Mouse (Mus musculus): ENCODE results near the gene Lmln. TPM values are rescaled to one million over a fixed set of nuclear protein-coding genes. Genes with fewer than 3 reads are reported as not detected.

Lmln gene
- polyA plus RNA-seq (2012; rRNA removed) = 7.5 and 8.9 TPM in 2 replicates

DNA sequence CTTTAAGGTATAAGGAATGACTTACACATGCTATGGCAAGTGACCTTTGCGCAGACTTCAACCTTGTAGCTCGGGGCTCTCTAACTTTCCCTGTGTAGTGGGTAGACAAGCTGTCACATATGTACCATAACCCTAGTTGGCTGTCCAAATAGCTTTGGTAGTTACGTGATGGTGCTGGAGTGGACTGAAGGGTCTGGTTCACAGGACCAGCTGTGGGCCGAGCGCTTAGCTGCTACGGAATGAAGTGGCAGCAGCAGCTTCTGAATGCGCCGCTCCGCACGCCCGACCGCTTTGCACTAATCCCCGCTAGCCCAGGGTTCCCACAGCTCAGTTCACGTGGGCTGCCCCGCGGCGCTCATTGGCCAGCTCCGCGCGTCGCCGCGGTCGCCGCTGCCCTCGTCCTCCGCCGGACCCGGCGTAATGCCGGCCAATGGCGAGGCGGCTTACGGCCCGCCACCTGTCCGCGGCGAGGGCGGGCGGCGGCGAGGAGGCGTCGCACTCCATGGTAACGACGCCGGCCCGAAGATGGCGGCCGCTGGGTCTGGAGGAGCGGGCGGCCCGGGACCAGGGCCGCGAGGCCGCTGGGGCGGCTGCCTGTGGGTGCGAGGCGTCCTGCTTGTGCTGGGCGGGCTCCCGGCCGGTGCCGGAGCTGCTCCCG is at the start of gene Lmln:
TSS of gene Lmln (plus strand) at position 498 of the 658 bp plus-strand sequence.

DNA sequence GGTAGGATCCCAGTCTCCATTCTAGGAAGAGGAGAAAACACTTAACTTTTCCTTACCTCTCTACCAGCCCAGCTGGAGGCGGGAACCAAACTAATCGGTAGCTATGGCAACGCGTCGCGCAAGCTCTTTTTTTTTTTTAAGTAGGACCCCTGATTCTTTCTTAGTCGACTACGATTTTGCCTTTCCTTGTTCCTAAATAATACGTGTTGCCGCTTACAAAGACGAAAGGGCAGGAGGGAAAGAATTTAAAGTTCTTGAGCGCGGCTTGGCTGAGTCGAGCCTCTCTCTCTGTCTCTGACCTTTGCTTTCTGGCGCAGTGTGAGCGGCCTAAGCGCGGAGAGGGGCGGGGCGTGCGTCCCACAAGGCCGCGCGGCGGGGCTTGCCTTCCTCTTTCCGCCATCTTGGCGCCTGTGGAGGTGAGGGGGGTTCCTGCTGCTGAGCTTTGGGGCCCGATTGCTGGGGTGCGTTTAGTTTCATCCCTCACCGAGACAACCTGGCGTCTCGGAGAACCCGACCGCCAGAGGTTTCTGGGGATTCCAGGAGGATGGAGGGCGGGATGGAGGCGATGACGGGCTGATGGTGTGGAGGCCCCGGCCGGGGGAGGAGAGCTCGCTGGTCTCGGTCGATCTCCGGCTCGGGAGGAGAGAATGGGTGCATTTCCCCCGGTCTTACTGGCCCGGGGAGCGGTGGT is 6.1 kb upstream of the Lmln start, which contains the start of the genes Iqcg and Rpl35a:
TSS of gene Iqcg (minus strand) at position 124 of the 691 bp plus-strand sequence.
TSS of gene Rpl35a (plus strand) at position 359 of the 691 bp plus-strand sequence.

Other genes with a start within 250 kb of the Lmln start
- 51.2 and 58.7 TPM in 2 replicates for gene Fyttd1, start 185.0 kb upstream of the Lmln start, polyA plus RNA-seq (2012; rRNA removed)
- 47.5 and 47.7 TPM in 2 replicates for gene Rubcn, start 184.8 kb upstream of the Lmln start, polyA plus RNA-seq (2012; rRNA removed)
- 58.0 and 61.1 TPM in 2 replicates for gene Lrch3, start 148.4 kb upstream of the Lmln start, polyA plus RNA-seq (2012; rRNA removed)
- 1.8 and 2.8 TPM in 2 replicates for gene Iqcg, start 6.3 kb upstream of the Lmln start, polyA plus RNA-seq (2012; rRNA removed)
- gene Rpl35a, start 6.1 kb upstream of the Lmln start, polyA plus RNA-seq (2012; rRNA removed) = 993 and 1,020 TPM in 2 replicates
- gene Osbpl11, start 122.5 kb downstream of the Lmln start, polyA plus RNA-seq (2012; rRNA removed) = 16.2 and 18.1 TPM in 2 replicates
- 39.5 and 44.3 TPM in 2 replicates for gene Snx4, start 188.9 kb downstream of the Lmln start, polyA plus RNA-seq (2012; rRNA removed)